Mouse (Mus musculus): ENCODE results near the gene En2. TPM values are rescaled to one million over a fixed set of nuclear protein-coding genes. Genes with fewer than 3 reads are reported as not detected.

Gene En2
- not detected in 2 replicates for polyA plus RNA-seq (2016; fragmentation: Nextera tagmentation; extraction: Ambion mirVana)

DNA sequence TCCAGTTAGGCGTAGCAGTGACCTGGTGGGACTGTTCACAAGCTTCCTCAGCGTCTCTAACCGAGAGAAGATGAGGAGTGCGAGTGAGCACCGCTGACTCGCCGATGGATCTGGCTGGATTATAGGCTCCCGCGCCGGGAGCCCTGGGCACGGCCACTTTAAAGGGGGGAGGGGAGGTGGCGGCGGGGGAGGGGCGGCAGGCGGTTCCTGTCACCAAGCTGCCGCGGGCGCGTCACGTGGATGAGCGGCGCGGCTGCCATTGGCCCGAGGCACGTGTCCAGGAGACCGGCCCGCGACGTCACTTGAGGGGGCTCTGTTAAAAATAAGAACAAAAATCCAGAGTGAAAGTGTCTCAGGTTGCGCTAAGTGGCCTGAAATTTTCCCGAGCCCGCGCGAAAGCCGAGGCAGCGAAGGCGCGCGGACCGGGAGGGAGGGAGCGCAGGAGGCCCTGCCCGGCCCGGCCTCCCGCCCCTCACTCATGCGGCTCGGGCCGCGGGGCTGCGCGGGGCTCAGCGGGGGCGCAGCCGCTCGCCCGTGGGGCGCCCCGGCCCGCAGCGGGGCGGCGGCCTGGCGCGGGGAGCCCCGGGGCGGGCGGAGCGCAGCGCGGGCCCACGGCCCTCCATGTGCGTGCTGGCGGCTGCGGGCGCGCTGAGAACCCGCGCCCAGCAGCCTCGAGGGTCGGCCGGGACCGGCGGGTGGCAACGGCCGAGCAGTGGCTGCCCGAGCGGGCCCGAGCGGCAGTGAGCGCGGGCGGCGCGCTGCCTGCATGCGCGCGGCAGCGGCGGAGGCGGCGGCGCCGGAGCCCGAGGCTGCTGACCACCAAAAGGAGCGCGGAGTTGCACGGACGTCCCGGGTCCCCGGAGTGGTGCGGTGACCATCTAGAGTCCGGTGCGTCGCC lies at the start of gene En2:
Gene En2, plus strand, starts transcription at position 337 of the 898 bp plus-strand sequence.
- Histone ChIP-seq H3K36me3 (no peaks in the 10 kb centered on the region), H3K4me3 (peak within 1 kb of the TSS; percentile 59), H3K9me3 (no peaks in the 10 kb centered on the region), H3K27ac (no peak within 1 kb of the TSS), H3K4me1 (peaks cover 31% of the 10 kb centered on the region), H3K27me3 (ENCODE audit: insufficient read depth, poor library complexity, severe bottlenecking) (peaks cover 98% of the 10 kb centered on the region)
- DNase-seq (ENCODE audit: low spot score): no peak
- WGBS: 2% methylated on average over 112 of the region's 113 CpGs

DNA sequence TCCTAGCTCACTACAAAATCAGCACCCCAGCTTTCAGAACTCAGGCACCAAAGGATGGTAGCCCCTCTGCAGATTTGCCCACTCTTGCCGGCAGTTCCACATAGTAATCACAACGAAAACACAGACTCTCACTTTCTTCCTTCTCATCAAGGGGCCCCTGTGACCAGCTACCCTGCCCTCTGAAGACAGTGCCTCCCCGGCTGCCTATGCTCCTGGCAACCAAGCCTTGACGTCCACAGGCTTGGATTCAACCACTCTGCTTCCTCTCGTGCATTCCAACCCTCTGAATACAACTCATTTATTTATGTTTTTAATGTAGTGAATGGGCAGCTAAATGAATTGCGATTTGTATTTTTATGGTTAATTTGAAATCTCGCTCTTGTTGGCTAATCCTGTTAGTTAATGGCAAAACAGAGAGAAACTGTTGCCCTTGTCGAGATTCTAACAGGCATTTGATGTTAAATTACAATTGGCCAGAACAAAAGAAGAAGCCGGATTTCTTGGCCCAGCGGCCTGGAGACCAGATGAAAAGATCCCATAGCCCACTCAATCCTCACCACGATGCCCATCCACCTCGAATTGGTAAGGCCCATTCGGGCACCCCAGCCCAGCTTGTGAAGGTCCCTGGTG lies 48.1 kb upstream of the En2 start:
- Histone ChIP-seq H3K4me1 (peaks cover 9% of the 10 kb centered on the region; the same call in 1 of the 2 replicates), H3K27me3 (ENCODE audit: insufficient read depth, poor library complexity, severe bottlenecking) (peaks cover 78% of the 10 kb centered on the region), H3K4me3 (peak overlapping the region; percentile 57), H3K36me3 (no peaks in the 10 kb centered on the region), H3K9me3 (no peaks in the 10 kb centered on the region), H3K27ac (no peak overlapping the region)
- WGBS: 5% methylated on average over 13 of the region's 13 CpGs
- DNase-seq (ENCODE audit: low spot score): no peak

DNA sequence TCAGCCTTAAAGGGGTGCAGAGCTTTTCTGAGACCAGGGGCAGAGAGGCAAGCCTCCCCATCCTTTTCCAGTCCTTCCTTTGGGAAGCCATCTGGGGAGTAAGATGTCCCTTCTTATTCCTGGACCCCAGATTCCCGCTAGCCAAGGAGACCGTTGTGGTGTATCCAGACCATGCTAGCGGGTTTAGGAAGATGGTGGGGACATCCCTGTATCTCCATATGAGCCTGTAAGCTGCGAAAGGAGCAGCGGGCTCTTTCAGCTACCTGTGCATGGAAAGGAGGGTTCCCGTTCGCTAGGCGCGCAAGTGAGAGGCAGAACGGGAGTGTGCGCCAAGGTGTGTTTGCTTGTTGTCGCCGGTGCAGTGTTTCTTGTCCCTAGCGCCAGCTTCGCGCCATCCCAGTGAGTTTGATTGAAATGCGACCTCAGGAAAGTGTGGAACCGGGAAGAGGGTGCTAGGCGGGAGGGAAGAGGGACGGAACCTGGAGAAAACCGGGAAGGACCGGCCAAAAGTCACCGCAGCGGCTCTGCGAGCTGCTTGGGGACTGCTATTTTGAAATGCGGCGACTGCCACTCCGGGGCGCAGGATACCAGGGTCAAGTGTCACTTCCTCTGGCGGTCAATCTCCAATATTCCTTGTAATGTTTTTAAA lies 47.5 kb upstream of the En2 start:
- peaks cover 83% of the 10 kb centered on the region for H3K27me3 ChIP-seq (ENCODE audit: insufficient read depth, poor library complexity, severe bottlenecking)
- H3K9me3 ChIP-seq: no peaks in the 10 kb centered on the region
- H3K36me3 ChIP-seq: no peaks in the 10 kb centered on the region
- DNase-seq (ENCODE audit: low spot score): no peak
- 0 out of 2 replicates have a peak overlapping the region, but pooled peaks have one; percentile 31 for H3K27ac ChIP-seq
- peaks cover 9% of the 10 kb centered on the region; the same call in 1 of the 2 replicates for H3K4me1 ChIP-seq
- H3K4me3 ChIP-seq: peak overlapping the region; percentile 57
- under 1% methylated on average over 30 of the region's 30 CpGs for WGBS

DNA sequence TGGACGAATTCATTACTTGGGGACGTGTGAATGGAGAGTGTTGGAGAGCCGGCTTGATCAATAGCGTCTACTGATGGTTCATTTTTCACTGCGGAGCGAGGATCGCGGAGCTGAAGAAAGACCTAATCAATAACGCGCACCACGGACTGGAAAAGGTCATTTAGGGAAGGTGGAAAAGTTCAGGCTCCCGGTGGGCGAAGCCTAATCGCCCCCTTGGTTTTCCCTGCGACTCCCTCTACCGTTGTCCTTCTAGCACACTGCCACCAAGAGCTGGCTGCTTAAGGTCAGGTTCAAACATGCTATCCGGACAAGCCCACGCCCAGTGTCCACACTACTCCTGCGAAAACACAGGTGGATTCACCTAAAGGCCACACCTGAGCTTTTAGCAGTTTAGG lies 47.0 kb upstream of the En2 start:
- no peaks in the 10 kb centered on the region for H3K36me3 ChIP-seq
- H3K9me3 ChIP-seq: no peaks in the 10 kb centered on the region
- WGBS: 2% methylated on average over 19 of the region's 19 CpGs
- peaks cover 85% of the 10 kb centered on the region for H3K27me3 ChIP-seq (ENCODE audit: insufficient read depth, poor library complexity, severe bottlenecking)
- peak overlapping the region; percentile 57 for H3K4me3 ChIP-seq
- peaks cover 9% of the 10 kb centered on the region; the same call in 1 of the 2 replicates for H3K4me1 ChIP-seq
- no peak overlapping the region for H3K27ac ChIP-seq
- no peak for DNase-seq (ENCODE audit: low spot score)

DNA sequence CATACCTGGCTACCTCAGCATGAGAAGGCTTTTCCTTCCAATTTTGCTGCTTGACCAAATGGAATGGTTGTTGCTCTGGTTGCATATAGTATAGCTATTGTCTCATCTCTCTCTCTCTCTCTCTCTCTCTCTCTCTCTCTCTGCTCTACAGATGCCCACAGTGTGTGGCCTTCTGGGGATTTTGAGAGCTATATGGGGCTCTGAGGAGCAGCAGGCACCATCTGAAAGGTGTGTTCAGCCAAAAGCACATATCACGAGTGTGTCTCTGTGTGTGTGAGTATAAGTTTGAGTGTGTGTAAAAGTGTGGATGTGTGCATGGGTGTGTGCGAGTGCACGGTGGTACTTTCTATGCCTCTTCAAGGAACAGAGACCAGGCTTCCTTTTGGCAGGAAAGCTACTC lies 45.9 kb upstream of the En2 start:
- no peaks in the 10 kb centered on the region for H3K36me3 ChIP-seq
- no peak overlapping the region for H3K27ac ChIP-seq
- peaks cover 14% of the 10 kb centered on the region for H3K4me1 ChIP-seq
- H3K27me3 ChIP-seq (ENCODE audit: insufficient read depth, poor library complexity, severe bottlenecking): peaks cover 86% of the 10 kb centered on the region
- no peak overlapping the region for H3K4me3 ChIP-seq
- no peaks in the 10 kb centered on the region for H3K9me3 ChIP-seq
- DNase-seq (ENCODE audit: low spot score): no peak
- 21% methylated on average over 3 of the region's 3 CpGs for WGBS

DNA sequence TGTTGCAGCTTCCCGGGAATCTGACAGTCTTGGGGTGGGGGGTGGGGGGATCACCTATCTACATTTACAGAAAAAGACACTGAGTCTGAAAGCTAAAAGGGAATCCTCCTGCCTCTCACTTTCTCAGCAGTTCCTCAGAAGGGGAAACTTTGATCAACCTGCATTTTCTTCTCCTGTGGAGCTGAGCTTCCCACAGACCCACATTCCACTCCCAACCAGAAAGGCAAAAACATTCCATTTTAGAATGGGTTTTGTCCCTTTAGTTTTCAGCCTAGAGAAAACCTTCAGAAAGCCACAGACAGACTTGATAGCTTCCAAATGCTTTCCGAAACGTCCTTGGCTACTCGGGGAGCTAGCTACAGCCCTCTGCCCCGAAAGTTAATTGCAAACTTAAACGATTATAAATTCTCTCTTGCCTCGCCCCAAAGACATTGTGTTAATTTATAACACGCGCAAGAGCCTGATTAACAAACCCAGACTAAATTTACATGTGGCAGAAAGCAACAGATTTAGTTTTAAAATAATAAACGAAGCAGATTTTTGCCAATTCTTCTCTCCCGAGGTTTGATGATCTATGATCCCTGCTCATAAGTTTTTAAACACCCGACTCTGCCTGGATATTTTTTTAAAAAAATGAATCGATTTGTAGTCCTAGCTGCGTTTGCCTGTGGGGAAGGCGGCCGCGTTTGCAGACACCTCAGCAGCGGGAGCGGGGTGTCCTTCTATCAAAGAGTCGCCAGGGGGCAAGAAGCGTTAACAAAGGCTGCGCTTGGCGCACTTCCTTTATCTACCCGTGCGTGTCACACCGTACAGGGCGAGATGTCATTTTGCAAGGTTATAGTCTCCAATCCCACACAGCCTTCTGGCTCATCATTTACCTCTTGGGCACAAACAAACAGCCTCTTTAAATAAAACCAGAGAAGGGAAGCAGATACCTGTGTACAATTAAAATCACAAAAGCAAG lies 42.7 kb upstream of the En2 start:
- Histone ChIP-seq H3K9me3 (no peaks in the 10 kb centered on the region), H3K36me3 (no peaks in the 10 kb centered on the region), H3K27ac (no peak overlapping the region), H3K27me3 (ENCODE audit: insufficient read depth, poor library complexity, severe bottlenecking) (peaks cover 100% of the 10 kb centered on the region), H3K4me3 (peak overlapping the region; percentile 16; the same call in 1 of the 2 replicates), H3K4me1 (peaks cover 13% of the 10 kb centered on the region)
- no peak for DNase-seq (ENCODE audit: low spot score)
- WGBS: under 1% methylated on average over 27 of the region's 27 CpGs

DNA sequence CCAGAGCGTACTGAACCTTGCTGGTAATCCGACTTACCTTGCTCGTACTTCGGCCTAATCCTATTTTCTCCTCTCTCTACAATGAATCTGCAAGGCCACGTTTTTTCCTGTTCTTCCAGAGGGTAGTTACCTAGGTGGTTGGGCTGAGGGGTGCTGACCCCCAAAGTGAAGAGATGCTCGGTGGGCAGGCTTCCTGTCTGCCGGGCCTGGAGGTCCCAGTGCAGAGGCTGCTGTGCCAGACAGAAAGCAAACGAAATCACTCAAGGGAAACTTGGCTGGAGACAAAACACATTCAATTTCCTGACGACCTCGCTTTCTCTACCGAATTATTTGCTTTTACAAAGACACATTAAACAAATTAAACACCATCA lies 42.1 kb upstream of the En2 start:
- 1% methylated on average over 11 of the region's 11 CpGs for WGBS
- DNase-seq (ENCODE audit: low spot score): no peak
- Histone ChIP-seq H3K4me1 (peaks cover 8% of the 10 kb centered on the region), H3K27ac (no peak overlapping the region), H3K36me3 (no peaks in the 10 kb centered on the region), H3K9me3 (no peaks in the 10 kb centered on the region), H3K4me3 (peak overlapping the region; percentile 16; the same call in 1 of the 2 replicates), H3K27me3 (ENCODE audit: insufficient read depth, poor library complexity, severe bottlenecking) (peaks cover 100% of the 10 kb centered on the region)

DNA sequence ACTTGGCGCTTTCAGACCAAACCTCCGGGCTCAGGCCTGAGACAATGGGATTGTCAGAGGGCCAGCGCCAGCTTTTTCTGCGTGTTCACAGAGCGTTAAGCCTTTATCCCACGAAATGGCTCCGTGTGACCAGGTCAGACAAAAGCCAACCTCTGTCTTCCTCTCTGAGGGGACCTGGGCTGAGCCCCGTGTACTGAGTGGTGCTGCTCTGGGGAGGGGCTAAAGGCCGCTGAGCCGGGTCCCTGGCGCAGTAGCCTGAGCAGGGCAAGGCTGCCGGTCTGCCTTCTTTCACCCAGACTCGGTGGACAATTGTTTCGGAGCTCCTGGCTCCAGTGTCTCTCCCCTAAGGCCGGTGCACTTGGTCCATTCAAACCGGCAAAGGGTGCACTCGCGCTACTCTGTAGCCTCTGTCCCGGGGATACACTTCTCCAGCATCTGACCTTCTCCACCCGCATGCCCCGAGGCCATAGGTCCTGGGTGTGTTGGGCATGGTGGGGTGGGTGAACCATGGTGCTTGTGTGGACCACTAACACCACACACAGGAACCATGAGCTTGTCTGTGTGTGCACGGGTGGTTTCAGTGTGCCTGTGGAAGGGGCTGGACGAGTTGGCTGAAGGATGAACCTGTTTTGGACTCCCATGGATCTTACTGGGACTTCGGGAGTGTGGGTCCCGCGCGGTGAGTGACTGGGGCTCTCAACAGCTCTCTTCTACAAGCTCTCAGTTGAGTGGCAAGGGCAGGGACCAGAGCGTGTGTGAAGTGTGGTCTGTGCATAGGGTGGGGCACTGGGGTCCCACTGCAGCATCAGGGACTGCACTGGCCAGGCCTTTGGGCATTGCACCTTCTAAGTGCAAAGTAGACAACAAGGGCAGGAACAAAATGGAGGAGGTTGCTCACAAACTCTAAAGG lies 40.9 kb upstream of the En2 start:
- H3K9me3 ChIP-seq: no peaks in the 10 kb centered on the region
- peak overlapping the region; percentile 27; the same call in 1 of the 2 replicates for H3K4me3 ChIP-seq
- peaks cover 5% of the 10 kb centered on the region; the same call in 1 of the 2 replicates for H3K4me1 ChIP-seq
- WGBS: 4% methylated on average over 28 of the region's 28 CpGs
- DNase-seq (ENCODE audit: low spot score): no peak
- no peaks in the 10 kb centered on the region for H3K36me3 ChIP-seq
- no peak overlapping the region for H3K27ac ChIP-seq
- H3K27me3 ChIP-seq (ENCODE audit: insufficient read depth, poor library complexity, severe bottlenecking): peaks cover 100% of the 10 kb centered on the region

DNA sequence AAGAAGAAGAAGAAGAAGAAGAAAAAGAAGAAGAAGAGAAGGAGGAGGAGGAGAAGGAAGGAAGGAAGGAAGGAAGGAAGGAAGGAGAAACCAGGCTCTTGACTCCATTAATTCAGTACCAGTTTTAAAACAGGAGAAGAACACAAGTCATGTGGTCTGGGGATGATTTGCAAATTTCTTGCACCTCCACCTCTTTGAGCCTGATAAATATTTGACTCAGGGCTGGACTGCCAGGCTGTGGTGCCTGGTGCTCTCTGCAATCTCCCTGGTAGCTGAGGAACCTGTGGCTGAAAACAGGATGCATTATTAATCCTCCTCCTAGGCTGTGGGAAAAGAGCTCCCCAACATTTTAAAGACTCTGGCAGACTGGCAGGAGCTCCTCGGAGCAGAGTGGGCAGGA lies 36.6 kb upstream of the En2 start:
- no peaks in the 10 kb centered on the region for H3K9me3 ChIP-seq
- peaks cover 98% of the 10 kb centered on the region for H3K27me3 ChIP-seq (ENCODE audit: insufficient read depth, poor library complexity, severe bottlenecking)
- H3K4me1 ChIP-seq: peaks cover 5% of the 10 kb centered on the region; the same call in 1 of the 2 replicates
- DNase-seq (ENCODE audit: low spot score): no peak
- 52% methylated on average over 1 of the region's 1 CpGs for WGBS
- no peak overlapping the region for H3K27ac ChIP-seq
- no peaks in the 10 kb centered on the region for H3K36me3 ChIP-seq
- H3K4me3 ChIP-seq: no peak overlapping the region

DNA sequence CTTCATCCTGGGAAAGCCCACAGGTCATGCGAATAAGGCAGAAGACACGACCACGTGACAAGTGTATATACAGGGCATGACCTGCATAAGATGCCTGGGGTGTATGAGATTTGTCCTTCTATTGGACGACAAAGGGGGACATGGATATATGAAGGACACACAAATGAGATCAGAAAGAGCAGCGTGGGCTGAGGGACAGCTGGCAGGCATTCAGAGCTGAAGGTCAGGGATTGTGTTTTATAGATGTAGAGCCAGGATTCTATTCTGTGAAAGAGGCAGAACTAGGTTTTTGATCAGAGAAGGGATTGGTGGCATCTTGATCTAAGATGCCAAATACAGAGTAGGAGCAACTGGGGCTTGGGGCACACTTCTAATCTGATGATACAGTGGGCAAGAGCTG lies 33.3 kb upstream of the En2 start:
- Histone ChIP-seq H3K4me1 (no peaks in the 10 kb centered on the region), H3K36me3 (no peaks in the 10 kb centered on the region), H3K4me3 (no peak overlapping the region), H3K9me3 (no peaks in the 10 kb centered on the region), H3K27me3 (ENCODE audit: insufficient read depth, poor library complexity, severe bottlenecking) (peaks cover 95% of the 10 kb centered on the region), H3K27ac (no peak overlapping the region)
- WGBS: 82% methylated on average over 5 of the region's 5 CpGs
- no peak for DNase-seq (ENCODE audit: low spot score)

DNA sequence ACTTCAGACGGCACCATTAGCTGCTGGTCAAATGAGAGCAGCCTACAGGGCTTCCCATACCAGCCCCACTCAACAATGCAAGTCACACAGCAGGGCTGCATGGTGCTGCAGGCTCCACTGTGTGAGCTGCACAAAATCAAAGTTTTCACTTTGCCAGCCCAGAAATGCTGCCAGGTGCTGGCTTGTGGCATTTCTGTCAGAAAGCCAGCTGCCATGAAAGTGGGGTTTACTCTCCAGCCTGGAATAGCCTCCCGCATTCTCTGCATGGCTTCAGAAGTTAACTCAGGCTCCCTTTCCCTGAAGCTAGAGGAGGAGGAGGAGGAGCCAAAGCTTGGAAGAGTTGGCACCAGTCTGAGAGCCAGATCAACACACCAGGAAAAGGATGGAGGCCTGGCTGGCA lies 29.1 kb upstream of the En2 start:
- Histone ChIP-seq H3K27ac (no peak overlapping the region), H3K9me3 (no peaks in the 10 kb centered on the region), H3K4me3 (no peak overlapping the region), H3K36me3 (no peaks in the 10 kb centered on the region), H3K4me1 (no peaks in the 10 kb centered on the region), H3K27me3 (ENCODE audit: insufficient read depth, poor library complexity, severe bottlenecking) (peaks cover 87% of the 10 kb centered on the region)
- WGBS: 33% methylated on average over 2 of the region's 2 CpGs
- DNase-seq (ENCODE audit: low spot score): no peak

All from heart, embryonic 10.5 days (tissue).